Mouse (Mus musculus) liver, embryonic 14.5 days (tissue): ENCODE measurements around the gene Fam205a1.
A peak's percentile ranks its signal among the peaks of the same experiment; 100 is the strongest.
"Not testable (repeated sequence)": the region's sequence is repeated elsewhere in the genome, so short reads cannot be mapped to it uniquely, and the experiment has no call there.

Experiments
- CTCF ChIP-seq: IDR thresholded peaks from 2 replicates; pipeline ENCODE4 v1.5.1; 2016; ENCODE audit warnings: antibody characterized with exemption, low read depth, control low read depth
- EP300 ChIP-seq: IDR thresholded peaks from 2 replicates; pipeline ENCODE4 v1.6.1; 2016; ENCODE audit warnings: antibody characterized with exemption, low read depth

DNA sequence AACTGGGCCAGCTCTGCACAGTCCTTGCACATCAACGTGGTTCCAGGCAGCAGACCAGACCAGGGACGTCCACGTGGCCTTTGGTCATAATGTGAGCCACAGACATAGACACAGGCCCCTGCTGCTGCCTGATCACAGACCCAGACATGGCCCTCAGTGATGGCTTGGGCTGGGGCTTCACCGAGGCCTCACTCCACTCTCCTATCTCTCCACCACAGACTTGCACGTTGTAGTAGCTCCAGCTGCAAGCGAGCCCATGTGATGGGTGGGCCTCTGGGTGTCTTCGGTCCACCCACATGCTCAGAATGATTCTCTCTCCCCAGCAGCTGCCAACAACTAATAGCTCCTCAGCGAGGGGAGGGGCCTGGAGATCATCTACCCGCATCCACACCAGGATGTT, 6.8 kb upstream of the Fam205a1 start:
- not testable (repeated sequence) for TF ChIP-seq CTCF
- TF ChIP-seq EP300 = peak; percentile 92
